Mouse (Mus musculus) intestine, embryonic 15.5 days (tissue): ENCODE measurements around the gene Fam240a. TPM values are rescaled to one million over a fixed set of nuclear protein-coding genes. Genes with fewer than 3 reads are reported as not detected.
A peak's percentile ranks its signal among the peaks of the same experiment; 100 is the strongest.

Experiments used
- ATAC-seq: fragments of 200-750 bp; cut with Nextera tagmentation; 2 replicates; pipeline ENCODE4 v1.8.0; 2017; ENCODE audit warnings: moderate TSS enrichment, moderate library complexity
- H3K27ac ChIP-seq: fragments of 300-500 bp; sonication (generic); 2 replicates; pipeline ENCODE4 v1.5.1; 2015; ENCODE audit warnings: mild to moderate bottlenecking, inconsistent platforms
- H3K27me3 ChIP-seq: fragments of 300-500 bp; sonication (generic); replicated peaks from 2 replicates; pipeline ENCODE4 v1.6.1; 2015; ENCODE audit warnings: inconsistent platforms
- H3K36me3 ChIP-seq: fragments of 300-500 bp; sonication (generic); 2 replicates; pipeline ENCODE4 v1.6.1; 2015; ENCODE audit warnings: inconsistent platforms
- H3K4me1 ChIP-seq: fragments of 300-500 bp; sonication (generic); replicated peaks from 2 replicates; pipeline ENCODE4 v1.6.1; 2015; ENCODE audit warnings: inconsistent platforms
- H3K4me2 ChIP-seq: fragments of 300-500 bp; sonication (generic); replicated peaks from 2 replicates; pipeline ENCODE4 v1.6.1; 2015; ENCODE audit warnings: mild to moderate bottlenecking, inconsistent platforms
- H3K4me3 ChIP-seq: fragments of 300-500 bp; sonication (generic); replicated peaks from 2 replicates; pipeline ENCODE4 v1.5.1; 2015; ENCODE audit warnings: inconsistent platforms
- H3K9ac ChIP-seq: fragments of 300-500 bp; sonication (generic); 2 replicates; pipeline ENCODE4 v1.6.1; 2015; ENCODE audit warnings: inconsistent platforms
- H3K9me3 ChIP-seq: fragments of 300-500 bp; sonication (generic); 2 replicates; pipeline ENCODE4 v1.6.1; 2016; ENCODE audit warnings: inconsistent platforms
- WGBS: fragments of 180-500 bp; shearing (Covaris S2); methylation state at CpG from one replicate; pipeline ENCODE4 v1.1.7; 2015; 5-methylcytosine and 5-hydroxymethylcytosine counted together
- polyA plus RNA-seq: library from polyadenylated mRNA; unstranded; fragments of >200 nt; fragmentation: Nextera tagmentation; extraction: Ambion mirVana; gene quantifications from 2 replicates; pipeline ENCODE4 v1.2.1, GENCODE M21; 2015

The Fam240a gene
- polyA plus RNA-seq, 1 experiment from 2014 or later: not detected

GRCm38 (mm10) chr9:110881953-110882352, 34.7 kb downstream of the Fam240a start:
- no peaks in the 10 kb centered on the region for H3K9me3 ChIP-seq
- peaks cover 7% of the 10 kb centered on the region for H3K27me3 ChIP-seq
- H3K4me1 ChIP-seq: peaks cover 19% of the 10 kb centered on the region
- no peak overlapping the region for H3K4me2 ChIP-seq
- no peaks in the 10 kb centered on the region for H3K36me3 ChIP-seq
- no peak overlapping the region for H3K9ac ChIP-seq
- WGBS: 73% methylated on average over 7 of the region's 7 CpGs
- ATAC-seq: no peak
- no peak overlapping the region for H3K4me3 ChIP-seq
- no peak overlapping the region for H3K27ac ChIP-seq

GRCm38 (mm10) chr9:110880772-110881171, 35.9 kb downstream of the Fam240a start:
- Histone ChIP-seq H3K4me1 (peaks cover 19% of the 10 kb centered on the region), H3K9ac (peak overlapping the region; percentile 41), H3K36me3 (no peaks in the 10 kb centered on the region), H3K9me3 (no peaks in the 10 kb centered on the region), H3K4me2 (peak overlapping the region; percentile 92), H3K27me3 (peaks cover 7% of the 10 kb centered on the region), H3K4me3 (peak overlapping the region; percentile 60), H3K27ac (peak overlapping the region; percentile 79)
- ATAC-seq: peak; percentile 37
- 52% methylated on average over 4 of the region's 4 CpGs for WGBS

- peak within 1 kb of the TSS; percentile 42 for H3K9ac ChIP-seq
- under 1% methylated on average over 57 of the region's 57 CpGs for WGBS
- no peaks in the 10 kb centered on the region for H3K36me3 ChIP-seq
- H3K4me3 ChIP-seq: peak within 1 kb of the TSS; percentile 60
- peak; percentile 87 for ATAC-seq
- H3K27me3 ChIP-seq: peaks cover 7% of the 10 kb centered on the region
- H3K9me3 ChIP-seq: no peaks in the 10 kb centered on the region
- peak within 1 kb of the TSS; percentile 92 for H3K4me2 ChIP-seq
- peak within 1 kb of the TSS; percentile 79 for H3K27ac ChIP-seq
- H3K4me1 ChIP-seq: peaks cover 20% of the 10 kb centered on the region
Measured at GRCm38 (mm10) chr9:110879998-110880561, 36.6 kb downstream of the Fam240a start, which contains the start of gene Tmie. Gene Tmie (minus strand): TSS chr9:110880113.

- H3K9me3 ChIP-seq: no peaks in the 10 kb centered on the region
- H3K4me1 ChIP-seq: peaks cover 28% of the 10 kb centered on the region
- H3K9ac ChIP-seq: peak within 1 kb of the TSS; percentile 42
- WGBS: 16% methylated on average over 12 of the region's 12 CpGs
- H3K4me2 ChIP-seq: peak within 1 kb of the TSS; percentile 92
- H3K27ac ChIP-seq: peak within 1 kb of the TSS; percentile 79
- ATAC-seq: peak; percentile 13
- H3K27me3 ChIP-seq: peaks cover 7% of the 10 kb centered on the region
- H3K4me3 ChIP-seq: peak within 1 kb of the TSS; percentile 60
- no peaks in the 10 kb centered on the region for H3K36me3 ChIP-seq
Measured at GRCm38 (mm10) chr9:110879191-110879920, 37.3 kb downstream of the Fam240a start, which contains the start of gene Als2cl. Gene Als2cl (plus strand): TSS chr9:110879870.

- H3K9me3 ChIP-seq: no peaks in the 10 kb centered on the region
- ATAC-seq: no peak
Measured at GRCm38 (mm10) chr9:110877888-110878287, 38.8 kb downstream of the Fam240a start.

GRCm38 (mm10) chr9:110877353-110877752, 39.3 kb downstream of the Fam240a start:
- Histone ChIP-seq H3K9ac (no peak overlapping the region), H3K36me3 (no peaks in the 10 kb centered on the region), H3K4me3 (no peak overlapping the region), H3K4me1 (peaks cover 37% of the 10 kb centered on the region), H3K27ac (no peak overlapping the region), H3K27me3 (peaks cover 18% of the 10 kb centered on the region), H3K9me3 (no peaks in the 10 kb centered on the region), H3K4me2 (no peak overlapping the region)
- 79% methylated on average over 1 of the region's 1 CpGs for WGBS
- no peak for ATAC-seq

More at GRCm38 (mm10) chr9:110877888-110878287, 38.8 kb downstream of the Fam240a start:
- Histone ChIP-seq H3K27ac (no peak overlapping the region), H3K36me3 (no peaks in the 10 kb centered on the region), H3K4me1 (peaks cover 37% of the 10 kb centered on the region), H3K4me3 (no peak overlapping the region), H3K27me3 (peaks cover 15% of the 10 kb centered on the region), H3K9ac (no peak overlapping the region), H3K4me2 (no peak overlapping the region)
- WGBS: 86% methylated on average over 5 of the region's 5 CpGs

GRCm38 (mm10) chr9:110875288-110875695, 41.4 kb downstream of the Fam240a start:
- no peaks in the 10 kb centered on the region for H3K36me3 ChIP-seq
- H3K9ac ChIP-seq: no peak overlapping the region
- 13% methylated on average over 4 of the region's 6 CpGs for WGBS
- peaks cover 12% of the 10 kb centered on the region for H3K27me3 ChIP-seq
- H3K9me3 ChIP-seq: no peaks in the 10 kb centered on the region
- H3K27ac ChIP-seq: peak overlapping the region; percentile 51; the same call in 1 of the 2 replicates
- H3K4me3 ChIP-seq: no peak overlapping the region
- ATAC-seq: peak; percentile 63
- peaks cover 32% of the 10 kb centered on the region for H3K4me1 ChIP-seq
- no peak overlapping the region for H3K4me2 ChIP-seq

- Histone ChIP-seq H3K9me3 (no peaks in the 10 kb centered on the region), H3K27ac (peak overlapping the region; percentile 33; the same call in 1 of the 2 replicates), H3K4me2 (no peak overlapping the region), H3K4me1 (peaks cover 28% of the 10 kb centered on the region), H3K4me3 (no peak overlapping the region), H3K36me3 (no peaks in the 10 kb centered on the region), H3K9ac (no peak overlapping the region), H3K27me3 (peaks cover 10% of the 10 kb centered on the region)
- ATAC-seq: no peak
- WGBS: 15% methylated on average over 3 of the region's 3 CpGs
Measured at GRCm38 (mm10) chr9:110874660-110875191, 41.9 kb downstream of the Fam240a start.

GRCm38 (mm10) chr9:110873681-110874659, 42.7 kb downstream of the Fam240a start:
- WGBS: 11% methylated on average over 40 of the region's 40 CpGs
- peak overlapping the region; percentile 33; the same call in 1 of the 2 replicates for H3K27ac ChIP-seq
- H3K4me1 ChIP-seq: peaks cover 24% of the 10 kb centered on the region
- H3K9ac ChIP-seq: peak overlapping the region; percentile 24; the same call in 1 of the 2 replicates
- peak overlapping the region; percentile 23 for H3K4me3 ChIP-seq
- H3K9me3 ChIP-seq: no peaks in the 10 kb centered on the region
- H3K4me2 ChIP-seq: peak overlapping the region; percentile 61
- ATAC-seq: no peak
- H3K27me3 ChIP-seq: peaks cover 10% of the 10 kb centered on the region
- H3K36me3 ChIP-seq: no peaks in the 10 kb centered on the region

- Histone ChIP-seq H3K27me3 (peaks cover 10% of the 10 kb centered on the region), H3K27ac (no peak overlapping the region), H3K36me3 (no peaks in the 10 kb centered on the region), H3K9ac (no peak overlapping the region), H3K9me3 (no peaks in the 10 kb centered on the region), H3K4me2 (no peak overlapping the region), H3K4me1 (peaks cover 21% of the 10 kb centered on the region), H3K4me3 (no peak overlapping the region)
- WGBS: 21% methylated on average over 7 of the region's 7 CpGs
- ATAC-seq: 0 out of 2 replicates have a peak, but pooled peaks have one; percentile 17
Measured at GRCm38 (mm10) chr9:110871030-110871429, 45.6 kb downstream of the Fam240a start.
